Mouse (Mus musculus): ENCODE data around the gene Gm28539.
"Not testable (repeated sequence)": the region's sequence is repeated elsewhere in the genome, so short reads cannot be mapped to it uniquely, and the experiment has no call there.

The Gm28539 gene

DNA sequence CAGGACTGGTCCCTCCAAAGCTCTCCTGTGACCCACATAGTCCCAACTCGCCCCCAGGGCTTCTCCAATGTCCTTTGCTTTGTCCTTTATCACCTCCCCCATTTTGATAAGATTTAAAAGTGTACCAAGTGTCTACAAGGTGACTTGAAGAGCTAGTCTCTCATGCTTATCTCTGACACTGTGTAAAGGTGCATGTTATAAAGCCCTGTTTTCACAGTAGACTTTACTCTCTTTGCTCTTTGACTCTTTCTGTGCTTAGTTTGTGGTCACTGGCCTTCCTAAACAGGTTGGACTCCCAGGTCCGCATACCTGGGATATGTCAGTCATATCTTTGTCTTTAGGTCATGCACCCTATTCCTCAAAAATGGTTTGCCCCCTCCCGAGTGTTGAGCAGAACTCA is 118.7 kb downstream of the Gm28539 start:
- no peak for DNase-seq (ENCODE audit: low read depth)

DNA sequence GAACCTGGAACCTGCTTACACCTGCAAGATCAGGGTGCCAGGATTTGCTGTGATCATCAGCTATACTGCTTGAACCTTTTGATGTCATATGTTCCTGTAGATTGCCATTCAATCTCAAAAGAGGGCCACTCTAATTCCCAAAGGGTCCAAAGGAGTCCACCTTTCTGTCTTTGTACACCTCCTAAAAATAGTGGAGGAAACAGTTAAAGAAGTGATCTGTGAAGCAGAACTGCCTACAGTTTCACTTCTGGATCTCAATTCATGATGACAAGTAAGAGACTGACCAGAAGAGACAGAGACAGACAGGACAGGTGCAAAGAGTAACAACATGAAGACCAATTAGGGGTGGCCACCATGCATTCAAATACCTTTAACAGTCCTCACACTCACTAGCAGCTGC is 127.1 kb downstream of the Gm28539 start:
- no peak for DNase-seq (ENCODE audit: low read depth)

DNA sequence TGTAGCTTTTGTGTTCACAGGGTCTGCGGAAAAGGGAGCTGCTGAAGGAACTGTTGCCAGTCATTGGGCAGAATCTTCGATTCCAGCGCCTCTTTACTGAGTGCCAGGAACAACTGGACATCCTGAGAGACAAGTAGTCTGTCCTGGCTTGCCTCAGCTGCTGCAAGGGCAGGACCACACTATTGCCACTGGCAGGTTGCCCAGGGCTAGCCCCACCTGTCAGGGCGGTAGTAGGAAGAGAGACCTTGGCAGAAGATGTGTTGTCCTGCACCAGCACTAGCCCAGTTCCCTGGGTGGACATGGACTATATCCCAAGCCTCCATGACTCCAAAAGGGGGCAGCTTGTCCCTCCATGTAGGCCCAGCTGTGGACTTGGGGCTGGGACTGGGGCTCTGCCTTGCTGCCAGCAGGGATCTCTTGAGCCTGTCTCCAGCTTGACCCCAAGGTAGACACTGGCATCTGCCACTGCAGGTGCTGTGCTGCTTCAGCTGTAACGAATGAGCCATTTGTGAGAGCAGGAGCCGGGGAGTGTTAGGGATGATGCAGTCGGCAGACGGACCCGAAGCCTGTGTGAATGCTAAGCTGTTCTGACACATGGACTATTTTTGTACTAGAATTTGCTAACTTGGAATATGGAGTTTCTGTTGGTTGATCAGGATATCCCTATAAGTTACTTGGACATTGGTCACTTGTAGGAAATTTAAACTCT is 133.2 kb downstream of the Gm28539 start:
- DNase-seq (ENCODE audit: low read depth): no peak

DNA sequence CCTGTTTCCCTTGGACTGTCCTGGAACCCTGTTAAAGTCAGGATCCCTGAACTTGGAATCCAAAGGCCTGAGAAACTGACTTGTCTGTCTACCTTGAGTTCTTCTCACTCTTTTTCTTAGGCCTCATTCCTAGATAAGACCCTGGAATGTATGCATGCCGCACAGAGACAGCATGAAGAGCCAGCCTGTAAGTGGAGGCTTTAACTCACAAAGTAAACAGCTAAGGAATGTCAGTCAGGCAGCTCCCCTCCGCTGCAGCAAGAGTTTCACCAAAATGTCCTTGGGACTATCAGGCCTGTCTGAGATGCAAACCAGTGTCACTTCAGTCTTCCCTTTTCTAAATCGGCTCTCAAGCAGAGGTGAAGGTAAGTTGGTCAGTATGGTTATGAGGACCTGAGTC is 134.5 kb downstream of the Gm28539 start:
- DNase-seq (ENCODE audit: low read depth): no peak

DNA sequence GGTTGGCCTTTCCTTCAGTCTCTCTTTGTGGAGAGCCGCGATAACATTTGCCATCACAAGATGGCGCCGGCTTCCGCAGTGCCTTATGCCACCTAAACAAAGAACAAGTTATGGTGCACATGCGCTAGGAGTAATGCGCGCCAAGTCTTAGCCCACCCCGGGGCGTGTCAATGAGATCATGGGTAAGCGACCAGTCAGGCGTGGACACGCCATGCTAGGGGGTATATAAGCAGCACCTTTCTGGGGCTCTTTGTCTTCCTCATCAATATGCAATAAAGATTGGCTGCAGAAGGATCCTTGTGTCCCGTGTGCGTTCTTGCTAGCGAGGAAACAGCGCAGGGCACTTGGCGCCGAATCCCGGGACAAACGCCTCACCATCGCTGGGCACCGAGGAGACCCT is 139.3 kb downstream of the Gm28539 start:
- DNase-seq (ENCODE audit: low read depth): not testable (repeated sequence)

DNA sequence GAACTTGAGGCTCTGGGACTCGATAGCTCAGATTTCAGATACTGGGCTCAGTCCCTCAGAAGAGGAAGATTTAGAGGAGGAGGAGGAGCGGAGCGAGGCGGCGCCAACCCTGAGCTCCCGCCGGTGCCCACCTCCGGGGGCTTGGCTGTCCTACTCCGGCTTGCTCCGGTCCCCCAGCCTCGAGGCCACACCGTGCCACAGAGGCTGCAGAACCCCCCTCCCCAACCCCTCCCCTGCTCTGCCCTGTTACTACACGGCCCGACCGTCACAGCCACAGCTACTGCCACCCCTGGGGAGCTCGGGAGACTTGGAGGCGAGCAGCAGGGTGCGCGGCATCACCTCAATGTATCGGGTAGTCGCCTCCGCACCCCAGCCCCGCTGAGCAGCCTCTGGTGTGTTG is 139.9 kb downstream of the Gm28539 start:
- DNase-seq (ENCODE audit: low read depth): no peak

DNA sequence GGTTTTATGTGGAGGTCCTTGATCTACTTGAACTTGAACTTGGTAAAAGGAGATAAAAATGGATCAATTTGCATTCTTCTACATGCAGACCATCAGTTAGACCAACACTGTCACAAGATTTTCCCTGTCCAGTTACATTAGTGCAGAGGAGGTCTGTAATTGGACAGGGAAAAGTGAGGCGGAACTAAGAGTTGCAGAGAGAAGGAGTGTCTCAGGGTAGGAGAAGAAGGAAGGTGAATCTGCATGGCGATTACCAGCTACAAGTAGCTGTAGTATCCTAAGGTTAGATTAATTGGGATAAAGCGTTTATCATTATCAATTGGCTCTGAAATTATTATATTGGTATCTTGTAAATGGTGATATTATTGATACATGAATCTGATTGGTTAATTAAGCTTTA is 150.0 kb downstream of the Gm28539 start:
- DNase-seq (ENCODE audit: low read depth): no peak

DNA sequence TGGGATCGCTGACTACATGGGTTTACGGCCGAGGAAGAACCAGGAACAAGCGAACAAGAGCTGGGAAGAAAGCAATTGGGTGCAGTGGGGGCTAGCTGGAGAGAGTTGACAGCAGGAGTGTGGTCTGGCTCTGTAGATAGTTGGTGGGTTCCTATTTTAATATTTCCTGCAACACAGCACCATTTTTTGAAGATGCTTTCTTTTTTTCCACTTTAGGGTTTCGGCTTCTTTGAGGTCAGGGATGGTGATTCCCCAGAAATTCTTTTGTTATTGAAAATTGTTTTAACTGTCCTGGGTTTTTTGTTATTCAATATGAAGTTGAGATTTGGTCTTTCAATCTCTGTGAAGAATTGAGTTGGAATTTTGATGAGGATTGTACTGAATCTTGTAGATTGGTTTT is 150.5 kb downstream of the Gm28539 start:
- no peak for DNase-seq (ENCODE audit: low read depth)

DNA sequence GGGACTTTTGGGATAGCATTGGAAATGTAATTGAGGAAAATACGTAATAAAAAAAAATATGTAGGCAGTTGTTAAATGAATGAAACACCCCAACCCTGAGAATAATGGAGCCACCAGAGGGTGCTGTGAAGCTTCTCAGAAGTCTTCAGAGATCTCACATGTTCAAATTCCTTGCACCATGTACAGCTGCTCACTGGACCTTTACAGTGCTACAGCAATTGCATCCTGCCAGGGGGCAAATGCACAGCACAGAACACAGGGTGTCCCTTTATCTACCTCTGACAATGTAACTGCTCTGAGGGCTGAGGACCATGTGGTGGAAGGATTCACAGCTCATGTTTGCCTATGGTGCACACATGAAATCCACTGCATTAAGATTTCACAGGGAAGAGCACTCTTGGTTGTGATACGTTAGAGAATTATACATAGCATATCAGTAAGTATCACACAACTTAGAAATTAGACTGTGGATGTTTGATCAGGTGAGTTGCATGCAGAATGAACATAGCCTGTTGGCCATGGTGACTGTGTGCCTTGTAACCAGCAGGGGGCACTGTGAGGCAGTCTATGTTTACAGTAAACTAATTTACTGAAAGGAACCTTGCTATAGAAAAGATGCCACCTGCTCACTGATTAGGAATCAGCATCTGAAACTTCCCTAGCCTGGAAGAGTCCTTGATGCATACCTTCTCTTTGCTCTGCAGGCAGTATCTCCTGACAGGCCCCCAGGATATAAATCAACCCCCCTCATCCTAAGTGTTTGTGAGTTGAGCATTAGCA is 166.4 kb downstream of the Gm28539 start:
- DNase-seq (ENCODE audit: low read depth): peak; percentile 34

DNA sequence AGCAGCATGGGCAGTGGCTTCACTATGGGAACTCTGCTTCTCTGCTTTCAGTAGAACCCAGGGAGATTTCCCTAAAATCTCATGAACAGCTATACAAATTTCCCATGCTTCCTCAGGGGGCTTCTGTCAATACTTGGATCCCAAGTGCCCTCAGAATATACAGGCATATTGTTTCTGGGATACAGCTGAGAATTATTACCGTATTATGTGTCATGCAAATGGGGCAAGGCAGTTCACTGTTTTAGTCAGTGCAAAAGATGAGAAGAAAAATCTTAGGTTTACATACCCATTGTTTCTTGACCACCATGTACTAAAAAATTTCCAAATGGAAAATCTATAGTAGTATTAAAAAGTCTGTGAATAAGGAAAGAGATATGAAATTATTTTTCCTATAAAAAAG is 167.4 kb downstream of the Gm28539 start:
- no peak for DNase-seq (ENCODE audit: low read depth)

DNA sequence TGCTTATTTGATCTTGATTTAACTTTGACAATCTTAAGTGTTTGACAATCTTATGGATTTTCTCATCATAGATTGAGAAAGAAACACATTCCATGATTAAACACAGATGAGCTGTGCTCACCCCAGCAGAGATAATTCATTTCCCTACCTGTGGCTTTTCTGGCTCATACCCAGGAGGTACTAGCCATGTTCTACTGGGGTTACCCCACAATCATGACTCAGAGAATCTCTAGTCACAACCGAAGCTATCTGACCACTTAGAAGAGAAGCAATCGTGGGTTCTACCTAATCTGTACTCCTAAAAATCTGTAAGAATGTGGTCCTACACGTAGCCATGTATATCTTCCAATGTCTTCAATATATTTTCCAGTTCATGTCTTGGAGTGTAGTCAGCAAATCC is 168.9 kb downstream of the Gm28539 start:
- DNase-seq (ENCODE audit: low read depth): no peak

All from NIH3T3 (cell line).